Mouse (Mus musculus) bone marrow, adult 2 months (tissue): ENCODE results near the gene Olfr1231. TPM values are rescaled to one million over a fixed set of nuclear protein-coding genes. Genes with fewer than 3 reads are reported as not detected.

Source experiments
- H3K27ac ChIP-seq: fragments of 200-500 bp; 2 replicates; pipeline ENCODE4 v1.5.1; 2012; ENCODE audit warnings: low read depth, mild to moderate bottlenecking, control low read depth, inconsistent platforms, low read length; ENCODE audit not compliant: control insufficient read depth, poor library complexity, insufficient read depth
- H3K4me1 ChIP-seq: fragments of 200-500 bp; 2 replicates; pipeline ENCODE4 v1.6.1; 2011; ENCODE audit warnings: low read length; ENCODE audit not compliant: control insufficient read depth, insufficient read depth
- H3K4me3 ChIP-seq: fragments of 200-500 bp; replicated peaks from 2 replicates; pipeline ENCODE3; 2011; ENCODE audit warnings: mild to moderate bottlenecking, low read depth, low read length, control low read depth; ENCODE audit not compliant: control insufficient read depth
- CTCF ChIP-seq: fragments of 200-500 bp; IDR thresholded peaks from 2 replicates; pipeline ENCODE4 v1.5.1; 2011; ENCODE audit warnings: low read length, control low read depth; ENCODE audit not compliant: control insufficient read depth, insufficient read depth
- POLR2A ChIP-seq: fragments of 200-500 bp; IDR thresholded peaks from 2 replicates; pipeline ENCODE4 v1.6.1; 2011; ENCODE audit warnings: low read depth, mild to moderate bottlenecking, control low read depth, low read length, borderline replicate concordance; ENCODE audit not compliant: control insufficient read depth
- WGBS: fragments of 180-500 bp; shearing (Covaris S2); methylation state at CpG from one replicate; pipeline ENCODE4 v1.1.7; 2018; 5-methylcytosine and 5-hydroxymethylcytosine counted together
- polyA plus RNA-seq: library from polyadenylated mRNA; stranded (reverse); fragments of >200 nt; gene quantifications from 2 replicates; pipeline ENCODE4 v1.2.4, GENCODE M21; 2011; ENCODE audit warnings: low replicate concordance; ENCODE audit not compliant: missing spikeins, insufficient read depth, insufficient read length

The Olfr1231 gene
- 0.25 TPM in 1 of 2 replicates, not detected in the other for polyA plus RNA-seq

- no peak for TF ChIP-seq POLR2A
- TF ChIP-seq CTCF = no peak
Observed at GRCm38 (mm10) chr2:89306974-89307373, at the start of gene Olfr1231. Olfr1231 (minus strand) TSS chr2:89307074.

GRCm38 (mm10) chr2:89342298-89342697 is 35.4 kb upstream of the Olfr1231 start, which contains the start of gene Olfr1233:
Olfr1233 (minus strand) TSS chr2:89342398.
- TF ChIP-seq POLR2A (no peak), CTCF (no peak)
- Histone ChIP-seq H3K4me1 (no peaks in the 10 kb centered on the region), H3K27ac (no peak within 1 kb of the TSS)

More at GRCm38 (mm10) chr2:89306974-89307373, at the start of gene Olfr1231:
- 70% methylated on average over 2 of the region's 2 CpGs for WGBS
- H3K4me3 ChIP-seq = no peak within 1 kb of the TSS
- H3K4me1 ChIP-seq = no peaks in the 10 kb centered on the region
- H3K27ac ChIP-seq = no peak within 1 kb of the TSS

GRCm38 (mm10) chr2:89329575-89329974 is 22.7 kb upstream of the Olfr1231 start, which contains the start of gene Olfr1232:
Olfr1232 (minus strand) TSS chr2:89329675.
- Histone ChIP-seq H3K27ac (no peak within 1 kb of the TSS), H3K4me1 (no peaks in the 10 kb centered on the region), H3K4me3 (no peak within 1 kb of the TSS)
- TF ChIP-seq CTCF = no peak

More at GRCm38 (mm10) chr2:89342298-89342697, 35.4 kb upstream of the Olfr1231 start, which contains the start of gene Olfr1233:
- H3K4me3 ChIP-seq = no peak within 1 kb of the TSS

DNA sequence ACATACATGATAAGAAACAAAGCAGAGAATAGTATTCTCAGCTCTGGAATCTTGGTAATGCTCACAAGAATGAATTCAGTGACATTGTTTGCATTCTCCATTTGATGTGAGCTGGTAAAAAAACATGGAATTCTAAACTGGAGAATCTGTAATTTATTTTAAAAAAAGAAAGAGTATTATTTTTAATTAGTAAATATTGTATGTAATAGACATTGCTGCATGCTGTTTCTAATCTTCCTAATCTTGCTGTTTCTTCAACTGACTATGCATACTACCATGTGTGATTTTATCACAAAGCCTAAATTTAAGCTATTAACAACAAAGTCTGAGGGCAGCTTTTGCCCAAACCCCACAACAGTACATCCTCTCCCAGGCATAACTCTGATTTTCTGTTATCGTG is 9.7 kb downstream of the Olfr1231 start, which contains the start of gene Olfr1230:
Gene Olfr1230 (minus strand): TSS at position 101 of the 400 bp plus-strand sequence.
- TF ChIP-seq CTCF = no peak
- TF ChIP-seq POLR2A = no peak
- H3K4me3 ChIP-seq = no peak within 1 kb of the TSS
- no peak within 1 kb of the TSS for H3K27ac ChIP-seq
- H3K4me1 ChIP-seq = no peaks in the 10 kb centered on the region
- 76% methylated on average over 1 of the region's 1 CpGs for WGBS

- TF ChIP-seq CTCF = no peak
- no peak for TF ChIP-seq POLR2A
- Histone ChIP-seq H3K4me1 (no peaks in the 10 kb centered on the region), H3K4me3 (no peak within 1 kb of the TSS), H3K27ac (no peak within 1 kb of the TSS)
- WGBS = 70% methylated on average over 2 of the region's 2 CpGs
Observed at GRCm38 (mm10) chr2:89287914-89288313, 19.0 kb downstream of the Olfr1231 start, which contains the start of gene Olfr1229. Olfr1229 (minus strand) TSS chr2:89288014.

DNA sequence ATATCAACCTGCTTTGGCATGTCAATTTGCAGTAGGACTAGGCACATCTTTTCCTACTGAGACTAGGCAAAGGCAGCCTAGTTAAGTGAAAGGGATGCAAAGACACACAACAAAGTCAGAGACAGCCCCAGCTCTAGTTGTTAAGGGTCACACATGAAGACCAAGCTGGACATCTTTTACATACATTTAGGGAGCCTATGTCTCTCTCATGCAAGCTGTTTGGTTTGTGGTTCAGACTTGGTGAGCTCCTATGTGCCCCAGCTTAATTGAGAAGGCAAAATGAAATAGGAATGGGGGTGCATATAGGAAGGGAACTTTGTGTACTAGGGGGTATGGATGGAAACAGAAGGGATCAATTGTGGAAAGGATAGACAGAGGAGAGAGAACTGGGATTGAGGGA is 52.9 kb downstream of the Olfr1231 start, which contains the start of gene Olfr1228:
Gene Olfr1228 (minus strand): TSS at position 101 of the 400 bp plus-strand sequence.
- H3K4me1 ChIP-seq = no peaks in the 10 kb centered on the region
- no peak within 1 kb of the TSS for H3K4me3 ChIP-seq
- no peak for TF ChIP-seq CTCF
- TF ChIP-seq POLR2A = no peak
- no peak within 1 kb of the TSS for H3K27ac ChIP-seq

Other genes starting within 250 kb of the Olfr1231 start
- not detected in 2 replicates for gene Olfr1218, start 245.9 kb downstream of the Olfr1231 start, polyA plus RNA-seq
- gene Olfr1219, start 223.6 kb downstream of the Olfr1231 start, polyA plus RNA-seq = 0.27 TPM in 1 of 2 replicates, not detected in the other
- gene Olfr1220, start 200.2 kb downstream of the Olfr1231 start, polyA plus RNA-seq = not detected in 2 replicates
- gene Olfr1221, start 189.8 kb downstream of the Olfr1231 start, polyA plus RNA-seq = not detected in 2 replicates
- not detected in 2 replicates for gene Olfr1222, start 174.0 kb downstream of the Olfr1231 start, polyA plus RNA-seq
- not detected in 2 replicates for gene Olfr1223, start 155.5 kb downstream of the Olfr1231 start, polyA plus RNA-seq
- not detected in 2 replicates for gene Olfr1224-ps1, start 143.0 kb downstream of the Olfr1231 start, polyA plus RNA-seq
- gene Olfr1225, start 132.4 kb downstream of the Olfr1231 start, polyA plus RNA-seq = not detected in 2 replicates
- gene Olfr1226, start 107.0 kb downstream of the Olfr1231 start, polyA plus RNA-seq = not detected in 2 replicates
- gene Olfr1228, start 53.0 kb downstream of the Olfr1231 start, polyA plus RNA-seq = not detected in 2 replicates
- gene Olfr1229, start 19.1 kb downstream of the Olfr1231 start, polyA plus RNA-seq = not detected in 2 replicates
- not detected in 2 replicates for gene Olfr1230, start 9.8 kb downstream of the Olfr1231 start, polyA plus RNA-seq
- gene Olfr1232, start 22.6 kb upstream of the Olfr1231 start, polyA plus RNA-seq = not detected in 2 replicates
- gene Olfr1233, start 35.3 kb upstream of the Olfr1231 start, polyA plus RNA-seq = not detected in 2 replicates
- not detected in 2 replicates for gene Olfr1234, start 57.8 kb upstream of the Olfr1231 start, polyA plus RNA-seq
- not detected in 2 replicates for gene Olfr1238, start 102.6 kb upstream of the Olfr1231 start, polyA plus RNA-seq
- gene Olfr1239, start 113.3 kb upstream of the Olfr1231 start, polyA plus RNA-seq = not detected in 2 replicates
- gene Olfr1240, start 135.9 kb upstream of the Olfr1231 start, polyA plus RNA-seq = not detected in 2 replicates
- not detected in 2 replicates for gene Olfr1241, start 180.1 kb upstream of the Olfr1231 start, polyA plus RNA-seq
- gene Olfr1242, start 191.3 kb upstream of the Olfr1231 start, polyA plus RNA-seq = not detected in 2 replicates
- not detected in 2 replicates for gene Olfr1243, start 224.4 kb upstream of the Olfr1231 start, polyA plus RNA-seq